Mouse (Mus musculus): ENCODE data around the gene Dynll1. TPM values are rescaled to one million over a fixed set of nuclear protein-coding genes. Genes with fewer than 3 reads are reported as not detected.

Dynll1 gene
- 100 to 1,000 TPM; 220 to 347 TPM for total RNA-seq (2021)
- 38.0 and 45.1 TPM in 2 replicates for polyA plus RNA-seq (2012; rRNA removed)
- long read RNA-seq, transcript Dynll1-201 (3 exons, 2,030 nt), result major isoform, 50 of 51 reads
- long read RNA-seq, partial matches to known transcripts, result 0 of 51 reads
- long read RNA-seq, other reads (novel, unspliced or antisense), result 0 of 51 reads

GRCm38 (mm10) chr5:115300792-115301614, at the start of gene Dynll1:
Dynll1 (minus strand) TSS chr5:115300999.
- peak; percentile 99 for DNase-seq

GRCm38 (mm10) chr5:115349225-115349555, 48.4 kb upstream of the Dynll1 start:
- DNase-seq, result no peak

GRCm38 (mm10) chr5:115348546-115349224, 47.9 kb upstream of the Dynll1 start, which contains the start of gene Cox6a1:
Cox6a1 (minus strand) TSS chr5:115348981.
- DNase-seq, result peak; percentile 99

- DNase-seq, result peak; percentile 85
Measured at GRCm38 (mm10) chr5:115347564-115347963, 46.8 kb upstream of the Dynll1 start.

GRCm38 (mm10) chr5:115341314-115342165, 40.7 kb upstream of the Dynll1 start:
- no peak for DNase-seq

GRCm38 (mm10) chr5:115340577-115341313, 39.9 kb upstream of the Dynll1 start, which contains the start of the genes Gatc and Triap1:
Gatc (minus strand) TSS chr5:115341178.
Triap1 (plus strand) TSS chr5:115341225.
- DNase-seq, result peak; percentile 94

- DNase-seq, result no peak
Measured at GRCm38 (mm10) chr5:115340007-115340406, 39.2 kb upstream of the Dynll1 start.

GRCm38 (mm10) chr5:115333626-115334025, 32.8 kb upstream of the Dynll1 start:
- DNase-seq, result no peak

- no peak for DNase-seq
Measured at GRCm38 (mm10) chr5:115330955-115331354, 30.2 kb upstream of the Dynll1 start.

- DNase-seq, result peak; percentile 45
Measured at GRCm38 (mm10) chr5:115327610-115328548, 27.1 kb upstream of the Dynll1 start.

- peak; percentile 98 for DNase-seq
Measured at GRCm38 (mm10) chr5:115326875-115327609, 26.2 kb upstream of the Dynll1 start, which contains the start of gene Srsf9. Srsf9 (plus strand) TSS chr5:115327177.

- DNase-seq, result no peak
Measured at GRCm38 (mm10) chr5:115326256-115326831, 25.5 kb upstream of the Dynll1 start.

- DNase-seq, result peak; percentile 90
Measured at GRCm38 (mm10) chr5:115319004-115319940, 18.5 kb upstream of the Dynll1 start.

- no peak for DNase-seq
Measured at GRCm38 (mm10) chr5:115317645-115318328, 17.0 kb upstream of the Dynll1 start.

- no peak for DNase-seq
Measured at GRCm38 (mm10) chr5:115316968-115317644, 16.3 kb upstream of the Dynll1 start.

- no peak for DNase-seq
Measured at GRCm38 (mm10) chr5:115313668-115313943, 12.8 kb upstream of the Dynll1 start.

Measured in adrenal gland, adult 2 months (tissue).